Mouse (Mus musculus) kidney, embryonic 14.5 days (tissue): ENCODE results near the gene Pml. TPM values are rescaled to one million over a fixed set of nuclear protein-coding genes. Genes with fewer than 3 reads are reported as not detected.
"Not testable (repeated sequence)": the region's sequence is repeated elsewhere in the genome, so short reads cannot be mapped to it uniquely, and the experiment has no call there.

Experiments used
- ATAC-seq: fragments of 200-750 bp; cut with Nextera tagmentation; 2 replicates; pipeline ENCODE4 v1.8.0; 2017; ENCODE audit warnings: moderate number of reproducible peaks, mild to moderate bottlenecking, moderate TSS enrichment, moderate library complexity; ENCODE audit not compliant: low FRiP score, low TSS enrichment
- H3K27ac ChIP-seq: fragments of 300-500 bp; sonication (generic); 2 replicates; pipeline ENCODE4 v1.5.1; 2014; ENCODE audit warnings: low read depth, mild to moderate bottlenecking, low read length, moderate library complexity, mixed read lengths
- H3K27me3 ChIP-seq: fragments of 300-500 bp; sonication (generic); 2 replicates; pipeline ENCODE4 v1.6.1; 2014; ENCODE audit warnings: mild to moderate bottlenecking, low read length; ENCODE audit not compliant: control insufficient read depth, insufficient read depth
- H3K36me3 ChIP-seq: fragments of 300-500 bp; sonication (generic); 2 replicates; pipeline ENCODE4 v1.6.1; 2014; ENCODE audit warnings: low read length, mixed read lengths; ENCODE audit not compliant: control insufficient read depth, insufficient read depth
- H3K4me1 ChIP-seq: fragments of 300-500 bp; sonication (generic); 2 replicates; pipeline ENCODE4 v1.6.1; 2014; ENCODE audit warnings: low read length, mixed read lengths; ENCODE audit not compliant: control insufficient read depth, insufficient read depth
- H3K4me2 ChIP-seq: fragments of 300-500 bp; sonication (generic); replicated peaks from 2 replicates; pipeline ENCODE4 v1.6.1; 2014; ENCODE audit warnings: low read depth, mild to moderate bottlenecking, low read length
- H3K4me3 ChIP-seq: fragments of 300-500 bp; sonication (generic); 2 replicates; pipeline ENCODE4 v1.5.1; 2014; ENCODE audit warnings: mild to moderate bottlenecking, low read length
- H3K9ac ChIP-seq: fragments of 300-500 bp; sonication (generic); 2 replicates; pipeline ENCODE4 v1.6.1; 2014; ENCODE audit warnings: low read depth, mild to moderate bottlenecking, low read length, moderate library complexity
- H3K9me3 ChIP-seq: fragments of 300-500 bp; sonication (generic); 2 replicates; pipeline ENCODE4 v1.6.1; 2016; ENCODE audit warnings: low read length; ENCODE audit not compliant: control insufficient read depth
- WGBS: fragments of 180-500 bp; shearing (Covaris S2); extraction: QIAGEN DNeasy Blood & Tissue Kit; methylation state at CpG from one replicate; pipeline ENCODE4 v1.1.7; 2014; 5-methylcytosine and 5-hydroxymethylcytosine counted together
- polyA plus RNA-seq: library from polyadenylated mRNA; unstranded; fragments of >200 nt; fragmentation: Nextera tagmentation; extraction: Ambion mirVana; gene quantifications from 2 replicates; pipeline ENCODE4 v1.2.1, GENCODE M21; 2014

The Pml gene
- polyA plus RNA-seq, 1 experiment from 2014 or later, result 25.0 TPM

DNA sequence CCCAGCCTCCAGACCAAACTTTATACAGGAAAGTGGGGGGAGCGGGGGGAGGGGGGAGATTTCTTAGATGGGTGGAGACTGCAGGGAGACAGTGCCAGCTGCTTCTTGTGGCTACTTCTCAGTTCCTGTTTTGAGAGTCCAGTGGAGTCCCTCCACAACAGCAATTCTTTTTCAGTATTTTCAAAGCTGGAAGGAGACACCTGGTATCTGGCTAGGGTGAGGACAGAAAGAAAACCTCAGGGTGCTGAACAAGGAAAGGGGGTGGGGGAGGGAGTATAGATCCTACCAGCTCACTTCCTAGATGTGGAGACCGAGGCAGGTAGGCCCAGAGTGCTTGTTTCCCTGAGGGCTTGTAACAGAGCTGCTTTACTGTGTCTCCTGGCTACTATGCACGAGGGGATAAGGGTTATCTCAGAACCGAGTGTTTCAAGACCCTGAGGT is 17.0 kb upstream of the Pml start:
- H3K36me3 ChIP-seq, result peaks cover 14% of the 10 kb centered on the region; the same call in 1 of the 2 replicates
- no peak overlapping the region for H3K9ac ChIP-seq
- no peaks in the 10 kb centered on the region for H3K4me1 ChIP-seq
- H3K4me3 ChIP-seq, result no peak overlapping the region
- H3K27ac ChIP-seq, result peak overlapping the region; percentile 43; the same call in 1 of the 2 replicates
- WGBS, result 29% methylated on average over 4 of the region's 4 CpGs
- ATAC-seq, result 0 out of 2 replicates have a peak, but pooled peaks have one; percentile 33
- H3K4me2 ChIP-seq, result no peak overlapping the region
- H3K9me3 ChIP-seq, result no peaks in the 10 kb centered on the region
- no peaks in the 10 kb centered on the region for H3K27me3 ChIP-seq

DNA sequence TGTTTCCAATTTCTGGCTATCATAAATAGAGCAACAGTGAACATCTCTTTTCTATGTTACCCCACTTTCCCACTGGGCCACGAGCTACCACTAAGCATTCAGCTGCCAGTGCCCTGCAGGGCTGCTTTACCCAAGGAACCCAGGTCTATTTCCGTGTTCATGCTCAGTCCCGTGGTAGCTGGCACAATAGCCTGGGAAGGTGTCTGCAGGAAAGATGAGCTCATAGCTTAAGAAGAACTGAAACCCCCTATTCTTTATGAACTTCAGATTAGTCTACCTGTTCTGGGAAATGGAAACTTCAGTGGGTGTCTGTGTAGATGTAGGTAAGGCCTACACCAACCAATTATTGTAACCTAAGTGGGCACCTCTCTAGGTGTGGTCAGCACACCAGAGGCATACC is 15.8 kb upstream of the Pml start:
- Histone ChIP-seq H3K36me3 (peaks cover 22% of the 10 kb centered on the region; the same call in 1 of the 2 replicates), H3K9ac (no peak overlapping the region), H3K9me3 (no peaks in the 10 kb centered on the region), H3K27me3 (no peaks in the 10 kb centered on the region), H3K4me3 (no peak overlapping the region), H3K4me1 (no peaks in the 10 kb centered on the region), H3K27ac (no peak overlapping the region), H3K4me2 (no peak overlapping the region)
- ATAC-seq, result no peak
- WGBS, result 92% methylated on average over 3 of the region's 3 CpGs

DNA sequence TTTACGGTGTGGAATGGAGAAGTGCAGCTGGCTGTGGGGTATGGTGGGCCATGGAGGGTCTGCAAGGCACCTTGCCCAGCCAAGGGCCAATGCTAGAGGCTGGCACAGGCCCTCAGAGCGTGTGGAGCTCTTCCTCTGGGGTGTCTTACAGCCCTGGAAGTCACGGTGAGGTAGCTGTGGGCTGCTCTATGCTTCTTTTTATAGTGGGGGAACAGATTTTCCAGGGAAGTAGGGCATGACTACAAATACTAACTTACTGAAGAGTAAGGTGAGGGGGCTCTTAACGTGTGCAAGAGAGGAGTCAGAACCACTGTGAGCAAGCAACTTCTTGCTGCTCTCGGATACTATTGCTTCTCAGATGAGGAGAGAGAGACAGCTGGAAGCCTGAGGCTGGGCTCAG is 12.9 kb upstream of the Pml start:
- H3K27me3 ChIP-seq, result no peaks in the 10 kb centered on the region
- no peak overlapping the region for H3K4me2 ChIP-seq
- WGBS, result 96% methylated on average over 5 of the region's 5 CpGs
- H3K9ac ChIP-seq, result no peak overlapping the region
- H3K27ac ChIP-seq, result no peak overlapping the region
- ATAC-seq, result no peak
- no peak overlapping the region for H3K4me3 ChIP-seq
- H3K9me3 ChIP-seq, result no peaks in the 10 kb centered on the region
- no peaks in the 10 kb centered on the region for H3K4me1 ChIP-seq
- H3K36me3 ChIP-seq, result peaks cover 37% of the 10 kb centered on the region; the same call in 1 of the 2 replicates

DNA sequence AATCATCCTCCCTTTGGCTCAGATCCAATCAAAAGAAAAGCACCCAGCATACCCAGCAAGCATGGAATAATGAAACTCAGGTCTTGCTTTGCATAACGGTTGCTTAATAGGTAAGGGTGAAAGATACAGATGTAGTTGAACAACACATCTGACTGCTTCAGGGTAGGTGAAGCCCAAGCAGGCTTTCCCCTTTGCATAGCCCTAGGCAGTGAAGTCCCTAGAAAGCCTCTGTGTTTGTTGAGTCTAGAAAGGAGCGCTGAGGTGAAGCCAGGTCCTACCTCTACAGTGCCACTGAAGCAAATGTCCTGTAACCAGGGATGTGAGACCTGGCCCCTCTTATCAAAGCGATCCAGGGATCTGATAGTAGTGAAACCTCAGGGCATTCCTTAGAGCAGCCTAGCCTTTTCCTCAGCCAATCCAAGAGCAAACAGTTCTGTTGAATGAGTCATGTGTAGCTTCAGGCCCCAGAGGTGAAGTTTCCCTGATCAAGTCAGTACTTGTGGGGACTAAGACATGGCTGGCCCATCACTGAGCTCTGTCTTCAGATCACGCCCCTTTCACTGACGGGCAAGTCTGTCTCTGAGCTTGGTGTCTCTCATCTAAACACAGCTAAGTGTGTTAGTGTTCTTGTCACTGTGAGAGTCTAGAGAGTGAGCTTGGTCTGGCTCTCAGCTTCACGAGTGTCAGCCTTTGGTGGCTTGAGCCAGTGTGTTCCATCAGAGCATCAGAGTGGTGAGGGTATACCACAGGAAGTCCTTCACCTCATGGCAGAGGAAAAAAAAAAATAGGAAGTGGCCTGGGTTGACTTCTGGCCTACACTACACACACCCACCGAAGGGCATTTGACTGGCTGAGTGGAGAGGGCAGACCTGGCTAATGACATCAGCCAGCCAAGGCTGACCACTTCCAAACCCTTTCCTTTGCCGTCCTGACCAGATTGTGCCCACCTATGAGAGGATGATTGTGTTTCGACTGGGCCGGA is 6.4 kb upstream of the Pml start:
- Histone ChIP-seq H3K27ac (no peak overlapping the region), H3K4me2 (no peak overlapping the region), H3K27me3 (no peaks in the 10 kb centered on the region), H3K9me3 (no peaks in the 10 kb centered on the region), H3K4me3 (no peak overlapping the region), H3K36me3 (peaks cover 30% of the 10 kb centered on the region; the same call in 1 of the 2 replicates), H3K9ac (no peak overlapping the region), H3K4me1 (no peaks in the 10 kb centered on the region)
- WGBS, result 87% methylated on average over 10 of the region's 10 CpGs
- no peak for ATAC-seq

DNA sequence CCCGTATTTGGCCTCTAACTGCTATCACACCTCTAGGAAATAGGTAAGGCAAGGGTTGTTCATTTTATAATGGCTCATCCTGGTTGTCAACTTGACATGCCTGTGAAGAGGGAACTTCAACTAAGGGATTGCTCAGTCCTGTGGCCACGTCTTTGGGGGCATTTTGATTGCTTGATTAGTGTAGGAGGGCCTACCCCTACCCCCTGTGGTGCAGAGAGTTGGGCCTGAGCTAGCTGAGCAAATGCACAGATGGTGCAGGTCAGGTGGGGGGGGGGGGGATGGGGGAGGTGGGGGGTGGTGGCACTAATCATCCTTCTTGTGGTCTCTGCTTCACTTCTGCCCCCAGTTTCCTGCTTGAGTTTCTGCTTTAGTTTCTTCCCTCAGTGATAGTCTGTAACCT is 5.5 kb upstream of the Pml start:
- peaks cover 4% of the 10 kb centered on the region; the same call in 1 of the 2 replicates for H3K4me1 ChIP-seq
- no peak for ATAC-seq
- H3K9me3 ChIP-seq, result no peaks in the 10 kb centered on the region
- no peak overlapping the region for H3K27ac ChIP-seq
- H3K4me2 ChIP-seq, result no peak overlapping the region
- no peak overlapping the region for H3K9ac ChIP-seq
- 31% methylated on average over 2 of the region's 2 CpGs for WGBS
- H3K27me3 ChIP-seq, result no peaks in the 10 kb centered on the region
- H3K36me3 ChIP-seq, result peaks cover 23% of the 10 kb centered on the region; the same call in 1 of the 2 replicates
- H3K4me3 ChIP-seq, result no peak overlapping the region

DNA sequence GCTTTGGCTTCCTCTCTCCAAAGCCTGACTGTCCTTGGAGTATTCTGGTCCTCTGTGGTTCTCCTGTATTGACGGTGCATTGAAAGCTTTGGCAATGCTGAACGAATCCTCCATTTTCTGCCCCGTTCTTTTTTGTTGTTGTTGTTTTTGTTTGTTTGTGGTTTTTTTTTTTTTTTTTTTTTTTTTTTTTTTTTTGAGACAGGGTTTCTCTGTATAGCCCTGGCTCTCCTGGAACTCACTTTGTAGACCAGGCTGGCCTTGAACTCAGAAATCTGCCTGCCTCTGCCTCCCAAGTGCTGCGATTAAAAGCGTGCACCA is 4.2 kb upstream of the Pml start:
- not testable (repeated sequence) for H3K4me1 ChIP-seq, H3K27ac ChIP-seq, H3K9me3 ChIP-seq, H3K27me3 ChIP-seq, ATAC-seq
- Histone ChIP-seq H3K36me3 (peaks cover 18% of the 10 kb centered on the region; the same call in 1 of the 2 replicates), H3K4me3 (peak overlapping the region; percentile 84), H3K4me2 (peak overlapping the region; percentile 79), H3K9ac (peak overlapping the region; percentile 83)
- 71% methylated on average over 5 of the region's 5 CpGs for WGBS

DNA sequence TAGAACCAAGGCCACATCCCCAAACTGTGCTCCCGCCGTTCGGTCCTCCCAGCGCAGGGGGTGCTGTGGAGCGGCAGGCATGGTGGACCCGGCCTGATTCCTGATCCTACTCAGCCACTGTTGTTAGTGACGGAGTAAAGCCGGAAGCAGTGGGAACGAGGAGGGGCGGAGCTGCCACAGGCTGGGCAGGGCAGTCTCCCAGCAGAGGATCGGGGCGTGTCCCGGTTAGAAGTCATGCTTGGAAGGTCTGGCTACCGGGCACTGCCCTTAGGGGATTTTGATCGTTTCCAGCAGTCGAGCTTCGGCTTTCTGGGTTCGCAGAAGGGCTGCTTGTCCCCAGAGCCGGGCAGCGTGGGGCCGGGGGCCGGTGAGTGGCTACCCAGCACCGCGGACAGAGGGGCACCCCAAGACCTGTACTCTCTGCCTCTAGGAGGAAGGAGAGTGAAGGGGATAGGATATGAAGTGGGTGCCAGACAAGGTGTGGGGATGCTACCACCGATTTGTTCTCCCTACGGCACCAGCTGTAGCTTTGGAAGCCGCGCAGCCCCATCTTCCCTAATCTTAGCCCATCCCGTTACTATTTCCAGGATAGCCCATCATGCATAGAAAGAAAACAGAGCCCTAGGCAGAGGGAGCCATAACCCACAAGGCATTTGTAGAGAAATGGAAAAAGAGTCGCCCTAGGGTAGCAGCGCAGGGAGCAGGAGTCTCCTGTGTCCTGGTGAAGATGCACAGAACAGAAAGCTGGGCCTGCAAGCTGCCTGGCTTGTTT is 3.6 kb upstream of the Pml start, which contains the start of gene Stoml1:
Stoml1 (plus strand) TSS at position 132 of the 772 bp plus-strand sequence.
- Histone ChIP-seq H3K9ac (peak within 1 kb of the TSS; percentile 83), H3K4me3 (peak within 1 kb of the TSS; percentile 84), H3K27ac (peak within 1 kb of the TSS; percentile 67), H3K36me3 (peaks cover 15% of the 10 kb centered on the region; the same call in 1 of the 2 replicates), H3K27me3 (no peaks in the 10 kb centered on the region), H3K4me2 (peak within 1 kb of the TSS; percentile 79), H3K9me3 (no peaks in the 10 kb centered on the region), H3K4me1 (peaks cover 12% of the 10 kb centered on the region; the same call in 1 of the 2 replicates)
- 2% methylated on average over 31 of the region's 31 CpGs for WGBS
- ATAC-seq, result peak; percentile 95

DNA sequence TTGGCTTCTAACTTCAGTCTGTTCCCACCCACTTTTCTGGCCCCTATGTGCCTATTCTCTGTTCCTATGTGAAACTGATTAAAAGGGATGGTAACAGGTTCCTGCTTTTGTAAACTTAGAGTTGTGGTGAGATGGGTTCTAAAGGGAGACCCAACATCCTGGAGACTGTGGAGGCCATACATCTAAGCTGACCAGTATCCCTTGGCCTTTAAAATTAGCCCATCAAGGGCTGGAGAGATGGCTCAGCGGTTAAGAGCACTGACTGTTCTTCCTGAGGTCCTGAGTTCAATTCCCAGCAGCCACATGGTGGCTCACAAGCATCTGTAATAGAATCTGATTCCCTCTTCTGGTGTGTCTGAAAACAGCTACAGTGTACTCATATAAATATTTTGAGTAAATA is 1.1 kb upstream of the Pml start:
- 81% methylated on average over 1 of the region's 1 CpGs for WGBS
- H3K36me3 ChIP-seq, result not testable (repeated sequence)

More for the DNA sequence above, 1.1 kb upstream of the Pml start:
- not testable (repeated sequence) for H3K9me3 ChIP-seq, H3K4me2 ChIP-seq, H3K9ac ChIP-seq, H3K27me3 ChIP-seq, ATAC-seq, H3K4me3 ChIP-seq
- peak overlapping the region; percentile 42; the same call in 1 of the 2 replicates for H3K27ac ChIP-seq
- H3K4me1 ChIP-seq, result peaks cover 29% of the 10 kb centered on the region
